8 mouse cellular contexts compared by ENCODE assay signal in genomic region chr5:107289234-107289764, GRCm38 (mm10). TPM values are rescaled to one million over a fixed set of nuclear protein-coding genes. Genes with fewer than 3 reads are reported as not detected.
DNase-seq lines count a peak whose midpoint lies in the region; ATAC-seq and TF ChIP-seq lines count a peak whose summit lies in the region.

Gene Tgfbr3 (minus strand): TSS chr5:107289629.

- H3K9ac ChIP-seq in embryonic facial prominence, embryonic 14.5 days (ENCODE audit: low read depth, low read length): peak within 1 kb of the TSS; percentile 92
- H3K9ac ChIP-seq in kidney, embryonic 14.5 days (ENCODE audit: low read depth, low read length): peak within 1 kb of the TSS; percentile 71
- H3K9ac ChIP-seq in liver, adult 2 months (ENCODE audit: low read depth, low read length): peak within 1 kb of the TSS; percentile 86

- no peak for TF ChIP-seq POLR2A in bone marrow, adult 2 months (IDR thresholded peaks at IDR 0.05; ENCODE audit: borderline replicate concordance, control insufficient read depth, low read depth, low read length)
- TF ChIP-seq POLR2A in liver, adult 2 months (IDR thresholded peaks at IDR 0.05; ENCODE audit: extremely low read depth, insufficient read depth, low read length): 0 out of 2 replicates have a peak, but pooled peaks have one; percentile 19

- H3K79me2 ChIP-seq in liver, adult 2 months (ENCODE audit: control insufficient read depth, insufficient read depth, low read length): no peaks in the 10 kb centered on the region; the same call in 1 of the 2 replicates

- H3K9me3 ChIP-seq in embryonic facial prominence, embryonic 14.5 days (ENCODE audit: control insufficient read depth, low read length): no peaks in the 10 kb centered on the region
- no peaks in the 10 kb centered on the region for H3K9me3 ChIP-seq in heart, embryonic 10.5 days
- no peaks in the 10 kb centered on the region for H3K9me3 ChIP-seq in kidney, embryonic 14.5 days (ENCODE audit: control insufficient read depth, low read length)

- H3K36me3 ChIP-seq in embryonic facial prominence, embryonic 14.5 days (ENCODE audit: control insufficient read depth, insufficient read depth, low read length): no peaks in the 10 kb centered on the region
- no peaks in the 10 kb centered on the region for H3K36me3 ChIP-seq in heart, embryonic 10.5 days
- no peaks in the 10 kb centered on the region for H3K36me3 ChIP-seq in kidney, embryonic 14.5 days (ENCODE audit: control insufficient read depth, insufficient read depth, low read length)
- no peaks in the 10 kb centered on the region for H3K36me3 ChIP-seq in liver, adult 2 months (ENCODE audit: control insufficient read depth, insufficient read depth, low read length)
- H3K36me3 ChIP-seq in splenic B cell, adult 2 months (ENCODE audit: control insufficient read depth, insufficient read depth, low read length, poor library complexity, severe bottlenecking): no peaks in the 10 kb centered on the region; the same call in 1 of the 2 replicates

- peak; percentile 67 to 68 for DNase-seq in B cell, adult 2 months
- peak; percentile 94 for DNase-seq in embryonic facial prominence, embryonic 14.5 days (ENCODE audit: low spot score)
- peak; percentile 92 for DNase-seq in heart, embryonic 10.5 days (ENCODE audit: low spot score)
- peak; percentile 24 for DNase-seq in liver, adult 2 months (ENCODE audit: extremely low read depth, low read depth, low spot score)
- peak; percentile 62 for DNase-seq in splenic B cell, adult 2 months (ENCODE audit: low read depth, low spot score)

- peak within 1 kb of the TSS; percentile 68 for H3K4me3 ChIP-seq in bone marrow, adult 2 months (replicated peaks; ENCODE audit: control insufficient read depth, low read depth, low read length)
- H3K4me3 ChIP-seq in embryonic facial prominence, embryonic 14.5 days (ENCODE audit: low read depth, low read length): peak within 1 kb of the TSS; percentile 78
- peak within 1 kb of the TSS; percentile 94 for H3K4me3 ChIP-seq in heart, embryonic 10.5 days
- H3K4me3 ChIP-seq in kidney, embryonic 14.5 days (ENCODE audit: low read length): peak within 1 kb of the TSS; percentile 64
- H3K4me3 ChIP-seq in liver, adult 2 months (ENCODE audit: insufficient read depth, low read depth, low read length): peak within 1 kb of the TSS; percentile 88

- H3K4me2 ChIP-seq in embryonic facial prominence, embryonic 14.5 days (ENCODE audit: low read depth, low read length): peak within 1 kb of the TSS; percentile 58
- H3K4me2 ChIP-seq in kidney, embryonic 14.5 days (replicated peaks; ENCODE audit: low read depth, low read length): peak within 1 kb of the TSS; percentile 97

- H3K4me1 ChIP-seq in bone marrow, adult 2 months (ENCODE audit: control insufficient read depth, insufficient read depth, low read length): peaks cover 2% of the 10 kb centered on the region
- H3K4me1 ChIP-seq in embryonic facial prominence, embryonic 14.5 days (ENCODE audit: control insufficient read depth, insufficient read depth, low read length): peaks cover 5% of the 10 kb centered on the region; the same call in 1 of the 2 replicates
- peaks cover 17% of the 10 kb centered on the region for H3K4me1 ChIP-seq in heart, embryonic 10.5 days
- peaks cover 16% of the 10 kb centered on the region; the same call in 1 of the 2 replicates for H3K4me1 ChIP-seq in kidney, embryonic 14.5 days (ENCODE audit: control insufficient read depth, insufficient read depth, low read length)
- H3K4me1 ChIP-seq in liver, adult 2 months (ENCODE audit: control insufficient read depth, insufficient read depth, low read length): no peaks in the 10 kb centered on the region

- H3K27ac ChIP-seq in bone marrow, adult 2 months (ENCODE audit: control insufficient read depth, insufficient read depth, low read depth, low read length, poor library complexity): peak within 1 kb of the TSS; percentile 45; the same call in 1 of the 2 replicates
- H3K27ac ChIP-seq in embryonic facial prominence, embryonic 14.5 days (replicated peaks; ENCODE audit: low read depth, low read length): peak within 1 kb of the TSS; percentile 93
- H3K27ac ChIP-seq in heart, embryonic 10.5 days: peak within 1 kb of the TSS; percentile 91
- H3K27ac ChIP-seq in kidney, embryonic 14.5 days (ENCODE audit: low read depth, low read length): peak within 1 kb of the TSS; percentile 92
- H3K27ac ChIP-seq in liver, adult 2 months (replicated peaks; ENCODE audit: insufficient read depth, low read depth, low read length): peak within 1 kb of the TSS; percentile 45

- WGBS in bone marrow, adult 2 months: under 1% methylated on average over 54 of the region's 54 CpGs
- 0% methylated on average over 18 of the region's 54 CpGs for WGBS in embryonic facial prominence, embryonic 14.5 days
- WGBS in heart, embryonic 10.5 days: under 1% methylated on average over 54 of the region's 54 CpGs
- WGBS in kidney, embryonic 14.5 days: under 1% methylated on average over 49 of the region's 54 CpGs
- under 1% methylated on average over 54 of the region's 54 CpGs for WGBS in liver, adult 2 months

- peak; percentile 94 for ATAC-seq in embryonic facial prominence, embryonic 14.5 days (ENCODE audit: low read depth)
- peak; percentile 96 for ATAC-seq in kidney, embryonic 14.5 days (ENCODE audit: low FRiP score, low TSS enrichment)
- peak; percentile 23 for ATAC-seq in monocyte, adult 5-6 weeks (replicated peaks; ENCODE audit: insufficient number of reproducible peaks, low FRiP score, low TSS enrichment, poor library complexity, severe bottlenecking)

- H3K27me3 ChIP-seq in embryonic facial prominence, embryonic 14.5 days (replicated peaks; ENCODE audit: control insufficient read depth, insufficient read depth, low read length): no peaks in the 10 kb centered on the region
- H3K27me3 ChIP-seq in heart, embryonic 10.5 days (ENCODE audit: insufficient read depth, poor library complexity, severe bottlenecking): peaks cover 15% of the 10 kb centered on the region; the same call in 1 of the 2 replicates
- H3K27me3 ChIP-seq in kidney, embryonic 14.5 days (ENCODE audit: control insufficient read depth, insufficient read depth, low read length): no peaks in the 10 kb centered on the region
- H3K27me3 ChIP-seq in liver, adult 2 months (ENCODE audit: control insufficient read depth, insufficient read depth, low read length): no peaks in the 10 kb centered on the region
- no peaks in the 10 kb centered on the region; the same call in 1 of the 2 replicates for H3K27me3 ChIP-seq in splenic B cell, adult 2 months (ENCODE audit: control insufficient read depth, insufficient read depth, low read length, poor library complexity, severe bottlenecking)

- TF ChIP-seq CTCF in bone marrow, adult 2 months (IDR thresholded peaks at IDR 0.05; ENCODE audit: control insufficient read depth, insufficient read depth, low read length): no peak
- peak; percentile 50 for TF ChIP-seq CTCF in liver, adult 2 months (IDR thresholded peaks at IDR 0.05; ENCODE audit: low read depth, low read length)

RNA-seq across cellular contexts. Expression of gene Tgfbr3, which starts in this region (rescaled TPM):
- polyA plus RNA-seq in bone marrow, adult 2 months (2011; ENCODE audit: insufficient read depth, insufficient read length, low replicate concordance, missing spikeins): 4.9 and 7.4 TPM in 2 replicates
- polyA plus RNA-seq in embryonic facial prominence, embryonic 14.5 days (2014; fragmentation: Nextera tagmentation; extraction: Ambion mirVana): 35.6 and 36.5 TPM in 2 replicates
- polyA plus RNA-seq in heart, embryonic 10.5 days (2016; fragmentation: Nextera tagmentation; extraction: Ambion mirVana): 36.7 and 54.6 TPM in 2 replicates
- polyA plus RNA-seq in kidney, embryonic 14.5 days (2014; fragmentation: Nextera tagmentation; extraction: Ambion mirVana): 7.5 and 18.0 TPM in 2 replicates
- 6.6 and 8.2 TPM in 2 replicates for total RNA-seq in liver, adult 2 months (2014; rRNA removed)
- polyA plus RNA-seq in liver, adult 2 months (2012; rRNA removed): 2.2 and 4.0 TPM in 2 replicates
- total RNA-seq in monocyte, adult 5-6 weeks (2017): 24.6 to 31.2 TPM (median 27.4 TPM) in 3 replicates

Comparison
In these comparisons a context has a peak if more than half of its experiments do, and no peak if none do; other contexts are left out.
1. Peak in every context shown above with its lines: DNase-seq, ATAC-seq, H3K4me3 ChIP-seq and H3K27ac ChIP-seq.
2. DNase-seq: peak in every context shown above with its lines; median percentile 94 in embryonic facial prominence, embryonic 14.5 days; 92 in heart, embryonic 10.5 days; 68 in B cell, adult 2 months; 62 in splenic B cell, adult 2 months; 24 in liver, adult 2 months.
3. ATAC-seq: peak in every context shown above with its lines; median percentile 96 in kidney, embryonic 14.5 days; 94 in embryonic facial prominence, embryonic 14.5 days; 23 in monocyte, adult 5-6 weeks.